Mouse (Mus musculus): ENCODE data around the gene Slc10a1.

Slc10a1 gene

GRCm38 (mm10) chr12:80926550-80926949, 42.0 kb downstream of the Slc10a1 start:
- DNase-seq, result no peak

- DNase-seq, result no peak
These were observed 42.6 kb downstream of the Slc10a1 start for GRCm38 (mm10) chr12:80925919-80926318.

- peak; percentile 58 for DNase-seq
These were observed 44.3 kb downstream of the Slc10a1 start for GRCm38 (mm10) chr12:80924205-80924604.

GRCm38 (mm10) chr12:80923602-80924001, 44.9 kb downstream of the Slc10a1 start:
- DNase-seq, result peak; percentile 4

GRCm38 (mm10) chr12:80922869-80923268, 45.6 kb downstream of the Slc10a1 start:
- no peak for DNase-seq

GRCm38 (mm10) chr12:80921301-80921700, 47.2 kb downstream of the Slc10a1 start:
- no peak for DNase-seq

- peak; percentile 65 for DNase-seq
These were observed 50.7 kb downstream of the Slc10a1 start for GRCm38 (mm10) chr12:80917764-80918163.

GRCm38 (mm10) chr12:80909631-80910030, 58.9 kb downstream of the Slc10a1 start:
- DNase-seq, result no peak

Measured in lung, postnatal 14 days (tissue).